Mouse (Mus musculus): Measurements from ENCODE around the gene Lbh.

GRCm38 (mm10) chr17:72920971-72921370 is 2.9 kb downstream of the Lbh start:
- no peak for TF ChIP-seq CTCF (IDR thresholded peaks at IDR 0.05; ENCODE audit: borderline replicate concordance, extremely low read depth, insufficient read depth, insufficient read length)
- TF ChIP-seq POLR2A (IDR thresholded peaks at IDR 0.05; ENCODE audit: borderline replicate concordance, extremely low read depth, insufficient read depth, insufficient read length, poor library complexity, severe bottlenecking): no peak
